Mouse (Mus musculus) B cell, adult 67 days (primary cell): ENCODE measurements around the gene Tgds. TPM values are rescaled to one million over a fixed set of nuclear protein-coding genes. Genes with fewer than 3 reads are reported as not detected.

Experiments
- total RNA-seq, 2 experiments: library from RNA; stranded (reverse); gene quantifications; 4 replicates each; pipeline ENCODE4 v1.2.4; 2023

Tgds gene
- 10 to 100 TPM; 24.5 to 24.7 TPM for total RNA-seq

DNA sequence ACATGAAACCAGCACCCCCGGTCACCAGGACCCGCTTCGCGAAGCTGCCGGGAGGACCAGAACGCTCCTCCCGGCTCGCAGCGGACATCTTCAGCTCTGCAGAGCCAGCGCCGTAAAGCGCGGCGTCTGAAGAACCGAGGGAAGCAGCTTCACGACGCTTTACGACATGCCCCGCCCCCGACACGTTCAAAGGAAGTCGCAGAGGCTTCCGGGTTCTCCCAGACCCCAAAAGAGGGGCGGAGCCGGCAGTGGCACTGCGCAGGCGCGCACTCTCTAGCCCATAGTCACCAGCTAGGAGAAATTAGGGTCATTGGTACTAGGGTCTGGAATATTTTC lies at the start of gene Tgds:
Gene Tgds (minus strand): TSS at position 114 of the 336 bp plus-strand sequence.

DNA sequence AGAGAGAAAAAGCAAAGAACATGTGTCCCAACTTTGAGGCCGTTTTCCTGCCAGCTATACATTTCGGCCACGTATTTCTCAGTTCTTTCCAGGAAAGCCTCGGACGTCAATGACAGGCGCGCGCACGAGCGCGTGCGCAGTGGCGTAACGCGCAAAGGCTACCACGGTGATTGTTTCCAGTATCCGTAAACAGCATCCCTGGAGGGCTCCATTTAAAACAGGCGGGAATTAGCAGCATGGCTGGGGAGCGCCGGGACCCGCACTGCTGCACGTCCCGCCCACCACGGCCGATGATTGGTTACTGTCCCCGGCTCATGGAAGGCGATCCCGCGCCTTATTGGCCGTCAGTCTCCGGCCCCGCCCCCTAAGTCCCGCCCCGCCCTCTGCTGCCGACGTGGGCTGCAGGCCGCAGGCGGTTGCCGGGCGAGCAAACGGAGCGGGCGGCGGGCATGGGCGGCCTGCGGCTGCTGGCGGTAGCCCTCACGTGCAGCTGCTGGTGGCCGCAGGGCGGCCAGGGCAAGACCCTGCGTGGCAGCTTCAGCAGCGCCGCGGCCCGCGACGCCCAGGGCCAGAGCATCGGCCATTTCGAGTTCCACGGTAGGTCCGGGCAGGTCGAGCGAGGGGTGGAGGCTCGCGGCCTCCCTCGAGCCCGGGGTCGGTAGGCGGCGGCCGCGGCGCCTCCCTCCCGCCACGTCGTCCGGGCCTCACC lies 4.3 kb upstream of the Tgds start, which contains the start of gene Gpr180:
Gene Gpr180 (plus strand): TSS at position 415 of the 709 bp plus-strand sequence.

Other genes starting within 250 kb of the Tgds start
- gene Dct, start 80.5 kb downstream of the Tgds start, total RNA-seq = not detected
- 10 to 100 TPM; 12.6 to 14.5 TPM for gene Gpr180, start 4.4 kb upstream of the Tgds start, total RNA-seq
- gene Sox21, start 104.3 kb upstream of the Tgds start, total RNA-seq = not detected
- not detected for gene Gm9376, start 134.2 kb upstream of the Tgds start, total RNA-seq